9 mouse cellular contexts compared by ENCODE assay signal in the genomic region with DNA sequence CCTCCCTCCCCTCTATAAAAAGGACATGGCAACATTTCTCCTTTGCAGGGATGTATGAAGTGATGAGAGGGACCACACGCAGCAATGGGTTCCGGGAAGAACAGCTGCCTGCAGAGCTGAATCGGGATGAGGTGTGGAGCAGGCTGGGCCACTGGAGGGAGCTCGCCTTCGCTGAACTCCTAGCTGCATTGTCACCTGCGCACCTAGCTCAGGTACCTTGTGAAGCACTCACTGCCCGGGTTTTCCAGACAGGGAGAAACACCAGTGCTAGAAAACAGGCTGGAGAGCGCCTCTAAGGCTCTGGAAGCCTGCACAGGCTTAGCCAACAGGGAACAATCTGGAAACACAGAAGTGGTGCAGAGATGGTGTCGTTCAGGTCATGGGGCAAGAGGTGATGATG. TPM values are rescaled to one million over a fixed set of nuclear protein-coding genes. Genes with fewer than 3 reads are reported as not detected.
DNase-seq lines count a peak whose midpoint lies in the region; ATAC-seq and TF ChIP-seq lines count a peak whose summit lies in the region.
"Had no signal": no experiment of that assay in that cellular context is flagged by ENCODE, and none has a peak within 500 bp of the region (broad histone marks: within the 10 kb centered on the region; RNA-seq: fewer than 3 reads in every experiment).

No protein-coding gene starts in this region.

- DNase-seq in frontal cortex, postnatal 10 days (ENCODE audit: low spot score in 2 of 2), result no peak
- peak; percentile 63 for DNase-seq in embryonic facial prominence, embryonic 11.5 days (ENCODE audit: low spot score)
- peak; percentile 21 for DNase-seq in lung, postnatal 10 days
- no peak for DNase-seq in adrenal gland, adult (ENCODE audit: inconsistent age in 2 of 2, low spot score in 1 of 2)

- ATAC-seq in frontal cortex, adult (ENCODE audit: low TSS enrichment), result peak; percentile 42
- no peak for ATAC-seq in embryonic facial prominence, embryonic 11.5 days (replicated peaks; ENCODE audit: insufficient number of reproducible peaks, low FRiP score, low TSS enrichment, low read depth)
- ATAC-seq in intestine, postnatal 0 days, result 0 out of 2 replicates have a peak, but pooled peaks have one; percentile 56
- ATAC-seq in stomach, embryonic 15.5 days (ENCODE audit: insufficient read depth, low FRiP score, low read depth), result no peak

- H3K36me3 ChIP-seq in E14TG2a.4 (ENCODE audit: insufficient read depth, low read length), result no peaks in the 10 kb centered on the region
- no peaks in the 10 kb centered on the region for H3K36me3 ChIP-seq in embryonic facial prominence, embryonic 11.5 days (replicated peaks; ENCODE audit: control insufficient read depth, insufficient read depth, low read depth, low read length)
- H3K36me3 ChIP-seq in intestine, postnatal 0 days (ENCODE audit: control insufficient read depth, insufficient read depth), result no peaks in the 10 kb centered on the region
- no peaks in the 10 kb centered on the region for H3K36me3 ChIP-seq in stomach, embryonic 15.5 days

- peaks cover 25% of the 10 kb centered on the region for H3K4me1 ChIP-seq in E14TG2a.4 (replicated peaks; ENCODE audit: low read depth, low read length)
- H3K4me1 ChIP-seq in embryonic facial prominence, embryonic 11.5 days (ENCODE audit: control insufficient read depth, insufficient read depth, low read length), result no peaks in the 10 kb centered on the region
- no peaks in the 10 kb centered on the region for H3K4me1 ChIP-seq in intestine, postnatal 0 days (replicated peaks; ENCODE audit: control insufficient read depth, insufficient read depth, low read length)
- H3K4me1 ChIP-seq in stomach, embryonic 15.5 days, result peaks cover 10% of the 10 kb centered on the region; the same call in 1 of the 2 replicates

- peak overlapping the region; percentile 60; the same call in 1 of the 2 replicates for H3K9ac ChIP-seq in embryonic facial prominence, embryonic 11.5 days (replicated peaks; ENCODE audit: low read length)
- no peak overlapping the region for H3K9ac ChIP-seq in intestine, postnatal 0 days (ENCODE audit: low read depth, low read length)
- no peak overlapping the region; the same call in 1 of the 2 replicates for H3K9ac ChIP-seq in stomach, embryonic 15.5 days

- peak; percentile 38; the same call in 1 of the 2 replicates for TF ChIP-seq CTCF in E14TG2a.4 (conservative IDR thresholded peaks at IDR 0.05; ENCODE audit: low read length)
- peak; percentile 70 for TF ChIP-seq CTCF in intestine, postnatal 0 days (IDR thresholded peaks at IDR 0.05; ENCODE audit: low read depth)

- 9% methylated on average over 9 of the region's 9 CpGs for WGBS in embryonic facial prominence, embryonic 11.5 days
- WGBS in intestine, postnatal 0 days, result 9% methylated on average over 9 of the region's 9 CpGs
- 10% methylated on average over 9 of the region's 9 CpGs for WGBS in stomach, embryonic 15.5 days

- no peaks in the 10 kb centered on the region for H3K9me3 ChIP-seq in E14TG2a.4 (ENCODE audit: low read length)
- no peaks in the 10 kb centered on the region for H3K9me3 ChIP-seq in embryonic facial prominence, embryonic 11.5 days (replicated peaks; ENCODE audit: control insufficient read depth, low read length)
- no peaks in the 10 kb centered on the region for H3K9me3 ChIP-seq in intestine, postnatal 0 days (ENCODE audit: control insufficient read depth)
- H3K9me3 ChIP-seq in stomach, embryonic 15.5 days, result no peaks in the 10 kb centered on the region

- peak overlapping the region; percentile 52 for H3K4me2 ChIP-seq in embryonic facial prominence, embryonic 11.5 days (ENCODE audit: low read depth, low read length)
- peak overlapping the region; percentile 57 for H3K4me2 ChIP-seq in intestine, postnatal 0 days (replicated peaks; ENCODE audit: low read depth)
- peak overlapping the region; percentile 55 for H3K4me2 ChIP-seq in stomach, embryonic 15.5 days

- peak overlapping the region; percentile 67 for H3K4me3 ChIP-seq in E14TG2a.4 (replicated peaks; ENCODE audit: low read length)
- peak overlapping the region; percentile 24 for H3K4me3 ChIP-seq in embryonic facial prominence, embryonic 11.5 days (ENCODE audit: low read depth, low read length)
- H3K4me3 ChIP-seq in intestine, postnatal 0 days (ENCODE audit: low read depth, low read length), result 0 out of 2 replicates have a peak overlapping the region, but pooled peaks have one; percentile 21
- peak overlapping the region; percentile 16 for H3K4me3 ChIP-seq in stomach, embryonic 15.5 days (replicated peaks)
- H3K4me3 ChIP-seq: erythroblast, embryonic 14.5 days had no signal

- H3K27me3 ChIP-seq in E14TG2a.4 (ENCODE audit: insufficient read depth, low read length), result peaks cover 67% of the 10 kb centered on the region
- H3K27me3 ChIP-seq in embryonic facial prominence, embryonic 11.5 days (ENCODE audit: control insufficient read depth, insufficient read depth, low read length), result no peaks in the 10 kb centered on the region
- H3K27me3 ChIP-seq in intestine, postnatal 0 days (replicated peaks; ENCODE audit: control insufficient read depth, insufficient read depth, low read length), result peaks cover 9% of the 10 kb centered on the region; the same call in 1 of the 2 replicates
- H3K27me3 ChIP-seq in stomach, embryonic 15.5 days (replicated peaks), result no peaks in the 10 kb centered on the region

- H3K27ac ChIP-seq in embryonic facial prominence, embryonic 11.5 days (replicated peaks; ENCODE audit: low read depth, low read length), result no peak overlapping the region
- no peak overlapping the region for H3K27ac ChIP-seq in intestine, postnatal 0 days (ENCODE audit: low read depth, low read length)
- H3K27ac ChIP-seq in stomach, embryonic 15.5 days, result no peak overlapping the region

RNA-seq across cellular contexts. Expression of gene Il9r, which starts 38.6 kb away (rescaled TPM):
- polyA plus RNA-seq in embryonic facial prominence, embryonic 11.5 days (2014; fragmentation: Nextera tagmentation; extraction: Ambion mirVana), result 0.08 TPM in 1 of 2 replicates, not detected in the other
- polyA plus RNA-seq in intestine, postnatal 0 days (2015; fragmentation: Nextera tagmentation; extraction: Ambion mirVana), result not detected in 2 replicates
- 0.06 and 0.09 TPM in 2 replicates for polyA plus RNA-seq in stomach, embryonic 15.5 days (2015; fragmentation: Nextera tagmentation; extraction: Ambion mirVana)
- polyA plus RNA-seq: erythroblast, embryonic 14.5 days had no signal

RNA-seq across cellular contexts. Expression of gene Snrnp25, which starts 43.7 kb away (rescaled TPM):
- polyA plus RNA-seq in embryonic facial prominence, embryonic 11.5 days (2014; fragmentation: Nextera tagmentation; extraction: Ambion mirVana), result 91.8 and 94.6 TPM in 2 replicates
- polyA plus RNA-seq in intestine, postnatal 0 days (2015; fragmentation: Nextera tagmentation; extraction: Ambion mirVana), result 27.0 and 28.0 TPM in 2 replicates
- polyA plus RNA-seq in stomach, embryonic 15.5 days (2015; fragmentation: Nextera tagmentation; extraction: Ambion mirVana), result 52.6 and 57.5 TPM in 2 replicates

Comparison
In these comparisons a context has a peak if more than half of its experiments do, and no peak if none do; other contexts are left out.
1. ATAC-seq: peak in frontal cortex, adult (single experiment) and intestine, postnatal 0 days (single experiment); none in embryonic facial prominence, embryonic 11.5 days (single experiment) and stomach, embryonic 15.5 days (single experiment).
2. DNase-seq: peak in embryonic facial prominence, embryonic 11.5 days (single experiment) and lung, postnatal 10 days (single experiment); none in frontal cortex, postnatal 10 days (0 of 2) and adrenal gland, adult (0 of 2).
3. H3K4me3 ChIP-seq: peak in every context shown above with its lines; median percentile 67 in E14TG2a.4; 24 in embryonic facial prominence, embryonic 11.5 days; 21 in intestine, postnatal 0 days; 16 in stomach, embryonic 15.5 days.
4. Peak in every context shown above with its lines, with median percentiles within 50 percentile points of each other: H3K4me2 ChIP-seq.